Mouse (Mus musculus) c-Kit-positive CD71-positive TER-119-negative erythroid progenitor cells, embryonic 14.5 days (primary cell): Measurements from ENCODE around the gene Jak1.

ENCODE experiments used
- DNase-seq: peaks from one replicate; pipeline ENCODE4 v3.0.0-alpha.2; 2013; ENCODE audit warnings: low read depth

Jak1 gene

GRCm38 (mm10) chr4:101146891-101147655 lies 118.0 kb downstream of the Jak1 start:
- DNase-seq: no peak

- DNase-seq: peak; percentile 61
These were observed 118.9 kb downstream of the Jak1 start for GRCm38 (mm10) chr4:101146047-101146745.

- DNase-seq: no peak
These were observed 120.3 kb downstream of the Jak1 start for GRCm38 (mm10) chr4:101144790-101145189.

GRCm38 (mm10) chr4:101144361-101144760 lies 120.7 kb downstream of the Jak1 start:
- no peak for DNase-seq

- DNase-seq: no peak
These were observed 121.2 kb downstream of the Jak1 start for GRCm38 (mm10) chr4:101143901-101144300.

- no peak for DNase-seq
These were observed 123.3 kb downstream of the Jak1 start for GRCm38 (mm10) chr4:101141768-101142167.

- no peak for DNase-seq
These were observed 127.1 kb downstream of the Jak1 start for GRCm38 (mm10) chr4:101137975-101138374.

GRCm38 (mm10) chr4:101135909-101136308 lies 129.2 kb downstream of the Jak1 start:
- no peak for DNase-seq

- DNase-seq: no peak
These were observed 130.1 kb downstream of the Jak1 start for GRCm38 (mm10) chr4:101135013-101135412.

GRCm38 (mm10) chr4:101121002-101121401 lies 144.1 kb downstream of the Jak1 start:
- no peak for DNase-seq

- no peak for DNase-seq
These were observed 158.0 kb downstream of the Jak1 start for GRCm38 (mm10) chr4:101107122-101107521.
